Mouse (Mus musculus): ENCODE results near the gene Slc45a2.

DNA sequence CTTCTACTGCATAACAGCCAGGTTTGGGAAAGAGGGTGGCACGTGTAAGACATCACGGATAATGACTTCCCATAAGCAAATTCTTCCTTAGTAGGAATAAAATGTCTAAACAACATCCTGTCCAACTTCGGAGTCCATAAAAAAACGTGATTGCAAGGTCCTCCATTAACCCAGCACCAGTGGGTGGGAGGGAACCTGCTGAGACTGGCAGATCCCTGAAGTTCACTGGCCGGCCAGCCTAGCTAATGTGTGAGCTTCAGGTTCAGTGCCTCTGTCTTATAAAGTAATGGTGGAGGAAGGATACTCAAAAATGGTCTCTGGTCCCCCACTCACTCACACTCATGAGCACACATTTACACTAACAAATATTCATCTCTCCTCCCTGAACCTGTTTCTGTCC, 45.4 kb upstream of the Slc45a2 start:
- TF ChIP-seq CTCF (IDR thresholded peaks at IDR 0.05; ENCODE audit: insufficient read depth, low read depth, low read length) (no peak), POLR2A (IDR thresholded peaks at IDR 0.05; ENCODE audit: insufficient read depth, low read depth, low read length) (no peak)

All from olfactory bulb, adult 2 months (tissue).